Mouse (Mus musculus): ENCODE measurements around the gene Alox15. TPM values are rescaled to one million over a fixed set of nuclear protein-coding genes. Genes with fewer than 3 reads are reported as not detected.
A peak's percentile ranks its signal among the peaks of the same experiment; 100 is the strongest.
"Not testable (repeated sequence)": the region's sequence is repeated elsewhere in the genome, so short reads cannot be mapped to it uniquely, and the experiment has no call there.

The Alox15 gene
- 0.06 and 0.16 TPM in 2 replicates for polyA plus RNA-seq (2016; fragmentation: Nextera tagmentation; extraction: Ambion mirVana)

DNA sequence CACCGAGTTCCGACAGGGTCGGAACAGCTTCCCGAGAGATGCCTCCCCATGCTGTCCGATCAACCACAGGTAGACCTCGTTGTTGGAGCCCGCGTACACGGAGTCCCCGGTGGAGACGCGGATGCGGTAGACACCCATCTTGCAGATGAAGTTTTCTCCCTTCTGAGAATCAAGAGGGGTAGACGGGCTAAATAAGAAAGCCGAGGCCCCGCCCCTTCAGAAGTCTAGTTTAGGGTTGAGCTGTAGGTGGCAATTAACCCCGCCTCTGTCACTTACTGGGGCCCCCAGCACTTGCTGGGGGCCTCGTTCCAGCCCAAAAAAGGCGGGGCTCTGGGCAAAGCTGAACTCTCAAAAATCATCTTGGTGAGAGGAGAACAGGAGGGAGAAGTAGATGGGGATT is at the start of gene Alox15:
Gene Alox15 (minus strand): TSS at position 164 of the 400 bp plus-strand sequence.
- H3K36me3 ChIP-seq = no peaks in the 10 kb centered on the region
- H3K4me1 ChIP-seq (replicated peaks) = peaks cover 16% of the 10 kb centered on the region
- H3K9me3 ChIP-seq = no peaks in the 10 kb centered on the region
- WGBS = under 1% methylated on average over 19 of the region's 19 CpGs
- DNase-seq (ENCODE audit: low spot score) = no peak
- no peak within 1 kb of the TSS for H3K27ac ChIP-seq
- H3K4me3 ChIP-seq = peak within 1 kb of the TSS; percentile 49
- H3K27me3 ChIP-seq (ENCODE audit: insufficient read depth, poor library complexity, severe bottlenecking) = peaks cover 62% of the 10 kb centered on the region

DNA sequence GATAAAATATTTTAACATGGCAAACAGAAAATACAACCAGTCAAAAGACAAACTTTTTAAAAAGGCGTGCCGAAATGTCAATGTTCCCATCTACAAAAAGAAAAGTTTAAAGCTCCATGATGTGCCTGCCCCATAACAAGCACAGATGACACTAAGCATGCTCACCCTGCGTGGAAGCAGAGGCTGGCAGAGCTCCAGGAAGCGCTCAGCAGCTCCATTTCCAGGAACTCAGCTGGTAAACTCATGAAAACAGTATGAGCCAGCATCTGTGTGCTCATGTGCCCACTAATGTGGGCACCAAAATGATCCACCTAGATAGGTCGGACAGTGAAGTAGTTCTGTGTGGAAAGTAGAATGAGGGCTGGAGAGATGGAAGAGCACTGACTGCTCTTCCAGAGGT is 37.6 kb upstream of the Alox15 start:
- Histone ChIP-seq H3K27ac (no peak overlapping the region), H3K4me3 (no peak overlapping the region), H3K9me3 (no peaks in the 10 kb centered on the region), H3K27me3 (ENCODE audit: insufficient read depth, poor library complexity, severe bottlenecking) (no peaks in the 10 kb centered on the region), H3K36me3 (peaks cover 83% of the 10 kb centered on the region), H3K4me1 (replicated peaks) (no peaks in the 10 kb centered on the region)
- WGBS = 94% methylated on average over 5 of the region's 5 CpGs
- no peak for DNase-seq (ENCODE audit: low spot score)

DNA sequence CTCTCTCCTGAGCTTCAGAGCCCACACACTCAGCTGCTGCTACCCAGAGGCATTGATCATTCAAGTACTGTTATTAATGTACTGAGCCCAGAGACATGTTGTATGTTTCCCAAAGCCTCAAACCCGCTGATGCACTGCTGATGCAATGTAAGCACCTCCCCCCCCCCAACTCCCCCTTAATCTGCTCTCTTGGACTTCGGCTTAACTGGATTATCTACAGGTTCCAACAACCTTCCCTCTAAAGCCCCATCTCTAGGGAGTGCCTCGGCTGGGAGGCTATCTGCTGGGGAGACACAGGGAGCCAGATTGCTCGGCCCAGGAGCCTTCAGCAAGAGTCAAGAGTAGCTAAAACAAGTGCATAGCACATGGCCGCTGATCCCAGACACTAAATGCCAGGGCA is 35.6 kb upstream of the Alox15 start:
- Histone ChIP-seq H3K4me1 (replicated peaks) (no peaks in the 10 kb centered on the region), H3K4me3 (no peak overlapping the region), H3K36me3 (peaks cover 63% of the 10 kb centered on the region), H3K9me3 (no peaks in the 10 kb centered on the region), H3K27me3 (ENCODE audit: insufficient read depth, poor library complexity, severe bottlenecking) (no peaks in the 10 kb centered on the region), H3K27ac (no peak overlapping the region)
- DNase-seq (ENCODE audit: low spot score) = no peak
- WGBS = 84% methylated on average over 5 of the region's 5 CpGs

DNA sequence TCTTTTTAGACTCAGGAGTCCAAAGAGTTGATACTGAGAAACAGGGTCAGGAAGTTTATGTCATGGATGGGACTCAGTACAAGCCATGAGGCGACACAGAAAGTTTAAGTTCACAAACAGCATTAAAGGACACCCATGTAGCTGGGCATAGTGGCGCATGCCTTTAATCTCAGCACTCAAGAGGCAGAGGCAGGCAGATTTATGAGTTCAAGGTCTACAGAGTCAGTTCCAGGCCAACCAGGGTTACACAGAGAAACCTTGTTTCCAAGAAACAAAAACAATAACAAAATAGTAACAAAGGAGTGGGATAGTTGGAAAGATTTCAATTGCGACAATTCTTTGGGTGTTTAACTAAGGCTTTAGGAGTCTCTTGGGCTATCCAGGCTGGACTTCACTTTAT is 32.3 kb upstream of the Alox15 start:
- H3K4me1 ChIP-seq (replicated peaks) = no peaks in the 10 kb centered on the region
- DNase-seq (ENCODE audit: low spot score) = no peak
- H3K27ac ChIP-seq = no peak overlapping the region
- H3K36me3 ChIP-seq = peaks cover 40% of the 10 kb centered on the region
- H3K27me3 ChIP-seq (ENCODE audit: insufficient read depth, poor library complexity, severe bottlenecking) = no peaks in the 10 kb centered on the region
- no peaks in the 10 kb centered on the region for H3K9me3 ChIP-seq
- no peak overlapping the region for H3K4me3 ChIP-seq
- 91% methylated on average over 3 of the region's 3 CpGs for WGBS

DNA sequence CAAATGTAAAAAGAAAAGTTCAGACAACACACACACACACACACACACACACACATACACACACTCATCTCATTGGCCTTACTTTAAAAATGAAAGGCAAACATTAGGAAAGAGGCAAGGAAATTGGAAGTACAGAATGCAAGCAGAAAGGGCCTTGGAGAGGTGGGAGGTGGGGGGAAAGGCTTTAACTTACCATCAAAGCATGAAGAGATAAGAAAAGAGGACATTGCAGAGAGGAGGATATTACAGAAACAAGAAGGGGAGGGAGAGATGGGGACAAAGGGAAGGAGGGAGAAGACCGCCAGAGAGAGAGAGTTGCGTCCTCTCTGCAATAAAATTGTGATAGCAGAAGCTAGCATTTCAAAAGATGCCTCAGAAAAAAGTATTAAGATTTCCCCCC is 29.5 kb upstream of the Alox15 start:
- no peaks in the 10 kb centered on the region for H3K27me3 ChIP-seq (ENCODE audit: insufficient read depth, poor library complexity, severe bottlenecking)
- peaks cover 15% of the 10 kb centered on the region for H3K36me3 ChIP-seq
- H3K9me3 ChIP-seq = no peaks in the 10 kb centered on the region
- H3K4me3 ChIP-seq = no peak overlapping the region
- WGBS = 86% methylated on average over 2 of the region's 2 CpGs
- no peak for DNase-seq (ENCODE audit: low spot score)
- H3K27ac ChIP-seq = no peak overlapping the region
- no peaks in the 10 kb centered on the region for H3K4me1 ChIP-seq (replicated peaks)

DNA sequence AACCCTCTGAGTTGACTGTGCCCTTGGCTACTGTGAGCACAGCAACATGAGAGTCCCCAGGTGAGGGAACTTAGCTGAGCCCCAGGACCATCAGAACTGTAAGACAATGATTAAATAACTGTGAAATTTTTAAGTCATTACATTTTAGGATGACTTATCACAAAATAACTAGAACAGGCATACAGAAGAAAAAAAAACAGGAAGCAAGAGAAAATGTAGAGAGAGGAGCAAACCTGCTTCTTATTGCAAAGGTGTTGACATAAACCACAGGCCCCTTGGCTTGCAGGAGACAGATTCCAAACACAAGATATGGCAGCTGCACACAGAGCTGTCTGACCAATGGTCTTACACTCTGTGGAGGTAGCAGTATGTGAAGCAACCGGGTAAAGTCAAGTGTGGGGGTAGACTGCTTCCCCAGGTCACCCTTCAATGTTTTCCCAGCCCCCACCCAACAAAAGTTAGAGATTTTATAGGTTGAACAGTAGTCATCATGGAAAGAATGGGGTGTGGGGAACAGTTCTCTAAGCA is 28.7 kb upstream of the Alox15 start:
- H3K4me1 ChIP-seq (replicated peaks) = no peaks in the 10 kb centered on the region

DNA sequence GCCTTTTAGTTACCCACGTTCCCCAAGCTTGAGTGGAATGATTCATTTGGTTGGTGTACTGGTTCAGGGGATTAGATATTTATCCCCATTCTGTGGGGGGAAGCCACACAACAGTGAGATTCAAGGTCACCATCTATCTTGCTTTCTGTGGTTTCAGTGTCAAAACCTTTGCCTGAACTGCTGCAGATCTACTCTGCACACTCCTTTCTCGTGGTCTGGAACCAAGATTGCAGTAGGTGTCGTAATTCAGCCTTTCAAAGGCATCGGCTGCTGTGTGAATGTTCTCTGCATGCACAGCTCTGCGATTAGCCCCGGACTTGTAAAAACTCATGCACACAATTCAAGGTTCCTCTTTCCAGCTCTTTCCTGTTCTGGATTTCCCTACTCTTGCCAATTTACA is 24.2 kb upstream of the Alox15 start:
- Histone ChIP-seq H3K4me1 (replicated peaks) (no peaks in the 10 kb centered on the region), H3K27ac (no peak overlapping the region), H3K27me3 (ENCODE audit: insufficient read depth, poor library complexity, severe bottlenecking) (no peaks in the 10 kb centered on the region), H3K36me3 (no peaks in the 10 kb centered on the region), H3K9me3 (no peaks in the 10 kb centered on the region), H3K4me3 (no peak overlapping the region)
- WGBS = 85% methylated on average over 6 of the region's 6 CpGs
- no peak for DNase-seq (ENCODE audit: low spot score)

More for the DNA sequence above, 28.7 kb upstream of the Alox15 start:
- Histone ChIP-seq H3K4me3 (no peak overlapping the region), H3K9me3 (no peaks in the 10 kb centered on the region), H3K27ac (no peak overlapping the region), H3K27me3 (ENCODE audit: insufficient read depth, poor library complexity, severe bottlenecking) (no peaks in the 10 kb centered on the region), H3K36me3 (peaks cover 8% of the 10 kb centered on the region)
- DNase-seq (ENCODE audit: low spot score) = no peak
- 78% methylated on average over 1 of the region's 1 CpGs for whole genome bisulfite sequencing

DNA sequence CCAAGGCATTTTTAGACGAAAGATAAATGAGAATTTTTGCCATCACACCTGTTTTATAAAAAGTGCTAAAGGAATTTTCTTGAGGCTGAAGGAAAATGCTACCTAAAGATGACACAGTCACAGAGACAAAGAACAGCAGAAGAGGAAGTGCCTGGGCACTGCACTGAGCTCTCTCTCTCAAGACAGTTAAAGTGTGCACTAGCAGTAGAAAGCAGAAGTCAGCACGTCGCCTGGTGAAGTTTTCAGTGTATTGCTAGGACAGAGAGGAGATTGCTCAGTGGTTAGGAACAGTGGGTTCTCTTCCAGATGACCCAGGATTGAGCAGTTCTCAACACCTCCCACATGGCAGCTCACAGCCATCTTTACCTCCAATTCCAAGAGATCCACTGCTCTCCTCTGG is 22.5 kb upstream of the Alox15 start:
- no peaks in the 10 kb centered on the region for H3K9me3 ChIP-seq
- 78% methylated on average over 3 of the region's 3 CpGs for WGBS
- no peaks in the 10 kb centered on the region for H3K27me3 ChIP-seq (ENCODE audit: insufficient read depth, poor library complexity, severe bottlenecking)
- no peak overlapping the region for H3K27ac ChIP-seq
- no peak overlapping the region for H3K4me3 ChIP-seq
- DNase-seq (ENCODE audit: low spot score) = no peak
- H3K36me3 ChIP-seq = no peaks in the 10 kb centered on the region
- no peaks in the 10 kb centered on the region for H3K4me1 ChIP-seq (replicated peaks)

DNA sequence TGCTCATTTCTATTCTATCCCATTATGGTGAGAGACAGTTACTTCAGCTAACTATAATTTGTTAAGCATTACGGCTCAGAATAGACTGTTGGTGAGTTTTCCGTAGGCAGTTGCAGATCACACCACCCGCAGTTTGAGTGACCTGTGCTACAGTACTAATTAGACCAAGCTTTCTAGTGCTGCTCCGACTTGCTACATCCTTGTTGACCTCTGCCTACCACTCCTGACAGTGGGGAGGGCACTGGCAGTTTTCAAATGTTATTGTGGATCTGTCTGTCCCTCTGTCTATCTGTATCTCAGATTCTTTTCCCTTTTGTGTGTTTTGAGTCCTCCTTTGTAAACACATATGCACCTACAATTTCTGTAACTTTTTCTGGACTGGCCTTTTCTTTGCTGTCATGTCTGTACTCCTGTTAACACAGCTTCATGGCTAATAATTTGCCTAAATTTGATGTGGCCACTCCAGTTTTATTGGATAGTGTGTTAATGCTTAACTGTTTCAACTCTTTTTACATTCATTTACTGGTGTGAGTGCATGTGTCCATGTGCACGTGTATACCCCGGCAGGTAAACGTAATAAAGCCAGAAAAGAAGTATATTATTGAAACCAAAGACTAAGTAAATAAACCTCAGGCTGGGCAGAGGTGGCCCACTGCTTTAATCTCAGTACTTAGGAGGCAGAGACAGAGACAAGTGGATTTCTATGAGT is 21.2 kb upstream of the Alox15 start:
- 83% methylated on average over 7 of the region's 7 CpGs for WGBS
- Histone ChIP-seq H3K9me3 (no peaks in the 10 kb centered on the region), H3K27ac (no peak overlapping the region), H3K27me3 (ENCODE audit: insufficient read depth, poor library complexity, severe bottlenecking) (no peaks in the 10 kb centered on the region), H3K36me3 (no peaks in the 10 kb centered on the region), H3K4me1 (replicated peaks) (no peaks in the 10 kb centered on the region), H3K4me3 (no peak overlapping the region)
- DNase-seq (ENCODE audit: low spot score) = no peak

DNA sequence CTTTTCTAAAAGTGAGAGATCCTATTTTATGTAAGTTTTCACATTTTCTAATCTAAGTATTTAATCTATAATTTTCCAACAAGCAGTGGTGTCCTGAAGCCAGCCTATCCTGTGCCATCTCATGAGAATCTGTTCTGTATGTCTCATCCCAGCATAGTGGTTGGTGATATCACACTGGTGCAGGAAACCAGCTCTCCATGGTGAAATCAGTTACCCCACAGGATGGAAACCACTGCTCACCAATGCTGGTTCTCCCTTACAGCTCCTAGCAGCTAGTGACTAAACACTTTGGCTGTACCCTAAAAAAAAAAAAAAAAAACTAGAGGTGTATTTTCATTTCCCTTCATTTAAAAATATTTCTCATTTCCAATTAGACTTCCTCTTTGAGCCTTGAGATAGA is 20.6 kb upstream of the Alox15 start:
- Histone ChIP-seq H3K4me3 (no peak overlapping the region), H3K27me3 (ENCODE audit: insufficient read depth, poor library complexity, severe bottlenecking) (no peaks in the 10 kb centered on the region), H3K9me3 (no peaks in the 10 kb centered on the region), H3K36me3 (no peaks in the 10 kb centered on the region), H3K4me1 (replicated peaks) (no peaks in the 10 kb centered on the region), H3K27ac (no peak overlapping the region)
- DNase-seq (ENCODE audit: low spot score) = no peak

DNA sequence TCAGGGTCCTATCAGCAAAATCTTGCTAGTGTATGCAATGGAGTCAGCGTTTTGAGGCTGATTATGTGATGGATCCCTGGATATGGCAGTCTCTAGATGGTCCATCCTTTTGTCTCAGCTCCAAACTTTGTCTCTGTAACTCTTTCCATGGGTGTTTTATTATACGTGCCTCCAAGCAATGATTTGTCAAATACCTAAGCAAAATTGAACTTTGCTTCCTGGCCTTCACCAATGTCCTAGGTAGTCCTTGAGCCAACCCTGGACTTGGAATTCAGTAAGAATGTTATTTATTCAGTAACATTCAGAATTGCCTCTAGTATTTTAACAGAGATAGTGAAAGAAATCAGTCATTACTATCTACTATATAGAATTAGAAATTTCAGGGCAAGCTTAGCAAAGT is 16.8 kb upstream of the Alox15 start:
- H3K27ac ChIP-seq; DNase-seq (ENCODE audit: low spot score); H3K36me3 ChIP-seq; H3K27me3 ChIP-seq (ENCODE audit: insufficient read depth, poor library complexity, severe bottlenecking); H3K4me3 ChIP-seq; H3K4me1 ChIP-seq (replicated peaks); H3K9me3 ChIP-seq: not testable (repeated sequence)
- 77% methylated on average over 2 of the region's 2 CpGs for WGBS

DNA sequence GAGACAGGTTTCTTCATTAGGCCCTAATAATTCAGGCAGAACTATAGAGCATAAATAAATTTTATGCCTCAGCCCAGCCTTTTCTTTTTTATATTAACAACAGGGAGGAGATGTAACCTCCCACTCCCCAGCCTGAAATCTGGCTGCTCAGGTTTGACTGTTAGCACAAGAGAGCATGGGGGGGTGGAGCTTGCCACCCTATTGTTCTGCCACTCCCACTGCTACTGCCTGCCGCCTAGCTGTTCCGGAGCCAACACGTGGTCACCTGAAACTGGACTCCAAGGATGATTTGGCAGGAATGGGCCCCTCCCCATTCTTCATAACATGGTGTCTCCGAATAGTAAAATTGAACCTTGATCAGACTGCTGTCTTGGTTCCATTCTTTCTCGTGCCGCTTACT is 15.9 kb upstream of the Alox15 start:
- not testable (repeated sequence) for H3K4me1 ChIP-seq (replicated peaks); H3K4me3 ChIP-seq; DNase-seq (ENCODE audit: low spot score); H3K27me3 ChIP-seq (ENCODE audit: insufficient read depth, poor library complexity, severe bottlenecking); H3K27ac ChIP-seq; H3K36me3 ChIP-seq
- peaks cover 11% of the 10 kb centered on the region for H3K9me3 ChIP-seq
- 89% methylated on average over 6 of the region's 6 CpGs for WGBS

DNA sequence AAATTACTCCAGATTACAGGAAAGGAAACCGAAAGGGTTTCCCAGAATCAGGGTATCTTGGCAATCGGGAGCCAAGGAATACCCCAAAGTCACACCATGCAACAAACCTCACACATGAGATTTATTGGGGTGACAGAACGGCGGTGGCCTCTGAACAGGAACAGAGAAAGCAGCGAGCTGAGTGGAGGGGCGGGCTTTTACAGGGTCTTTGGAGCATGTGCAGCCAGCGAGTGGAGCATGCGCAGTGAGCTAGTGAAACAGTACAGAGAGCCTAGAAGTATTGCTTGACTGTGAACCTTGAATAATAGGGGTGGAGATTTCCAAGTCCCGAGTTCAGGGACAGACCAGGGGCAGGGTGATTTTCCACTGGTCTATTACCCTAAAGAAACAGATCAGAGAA is 3.2 kb downstream of the Alox15 start:
- peaks cover 13% of the 10 kb centered on the region for H3K4me1 ChIP-seq (replicated peaks)
- H3K27ac ChIP-seq = no peak overlapping the region
- DNase-seq (ENCODE audit: low spot score) = no peak
- H3K27me3 ChIP-seq (ENCODE audit: insufficient read depth, poor library complexity, severe bottlenecking) = peaks cover 61% of the 10 kb centered on the region
- H3K36me3 ChIP-seq = no peaks in the 10 kb centered on the region
- 87% methylated on average over 9 of the region's 9 CpGs for WGBS
- no peak overlapping the region for H3K4me3 ChIP-seq
- no peaks in the 10 kb centered on the region for H3K9me3 ChIP-seq

DNA sequence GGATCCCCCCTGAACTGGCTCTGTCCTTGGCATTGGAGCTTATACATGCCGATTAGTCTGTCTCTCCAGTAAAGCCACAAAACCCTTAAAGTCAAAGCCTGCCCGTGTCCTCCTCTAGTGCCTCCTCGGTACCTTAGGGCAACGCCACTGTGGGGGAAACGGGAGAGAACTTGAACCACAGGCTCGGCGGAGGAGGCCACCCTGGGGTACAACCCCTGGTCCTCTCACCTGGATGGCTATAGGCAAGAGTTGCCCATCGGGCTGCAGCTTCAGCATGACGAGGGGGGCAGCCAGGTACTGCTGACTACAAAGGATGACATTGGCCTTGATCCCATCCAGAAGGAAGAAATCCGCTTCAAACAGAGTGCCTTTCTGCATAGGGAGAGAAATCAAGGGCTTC is 4.0 kb downstream of the Alox15 start:
- Histone ChIP-seq H3K27me3 (ENCODE audit: insufficient read depth, poor library complexity, severe bottlenecking) (peaks cover 54% of the 10 kb centered on the region), H3K9me3 (no peaks in the 10 kb centered on the region), H3K27ac (no peak overlapping the region), H3K36me3 (no peaks in the 10 kb centered on the region), H3K4me3 (no peak overlapping the region), H3K4me1 (replicated peaks) (peaks cover 13% of the 10 kb centered on the region)
- DNase-seq (ENCODE audit: low spot score) = no peak
- 89% methylated on average over 10 of the region's 10 CpGs for WGBS

Data from hindbrain, embryonic 10.5 days (tissue).